Mouse (Mus musculus): ENCODE measurements around the gene Map3k6.

Gene Map3k6

DNA sequence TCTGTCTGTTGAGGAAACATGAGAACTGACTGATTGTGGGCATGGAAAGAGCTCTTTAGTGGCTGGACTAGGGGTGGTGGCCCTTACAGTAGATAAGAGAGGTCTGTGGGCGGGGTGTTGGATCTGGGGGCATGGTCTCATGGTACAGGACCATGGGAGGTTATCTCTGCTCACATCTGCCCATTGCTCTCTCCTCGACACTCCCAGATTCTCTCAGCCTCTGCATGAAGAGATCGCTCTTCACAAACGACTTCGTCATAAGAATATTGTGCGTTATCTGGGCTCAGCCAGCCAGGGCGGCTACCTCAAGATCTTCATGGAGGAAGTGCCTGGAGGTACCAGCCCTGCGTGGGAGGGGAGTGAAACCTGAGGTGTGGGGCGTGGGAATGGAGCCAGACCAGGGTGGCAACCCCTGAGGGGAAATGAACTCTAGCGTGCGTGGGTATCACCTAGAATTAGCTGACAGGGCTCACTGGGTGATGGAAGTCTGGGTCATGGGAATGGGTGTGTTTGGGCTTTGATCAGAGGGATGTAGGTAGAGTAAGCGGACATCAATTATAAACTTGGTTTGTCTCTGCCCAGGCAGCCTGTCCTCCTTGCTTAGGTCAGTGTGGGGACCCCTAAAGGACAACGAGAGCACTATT is 7.3 kb downstream of the Map3k6 start:
- intact Hi-C loops (cut with DNase I), result no loop called here

- intact Hi-C loops (cut with DNase I), result no loop called here
Observed at GRCm38 (mm10) chr4:133250609-133251008, 10.0 kb downstream of the Map3k6 start.

DNA sequence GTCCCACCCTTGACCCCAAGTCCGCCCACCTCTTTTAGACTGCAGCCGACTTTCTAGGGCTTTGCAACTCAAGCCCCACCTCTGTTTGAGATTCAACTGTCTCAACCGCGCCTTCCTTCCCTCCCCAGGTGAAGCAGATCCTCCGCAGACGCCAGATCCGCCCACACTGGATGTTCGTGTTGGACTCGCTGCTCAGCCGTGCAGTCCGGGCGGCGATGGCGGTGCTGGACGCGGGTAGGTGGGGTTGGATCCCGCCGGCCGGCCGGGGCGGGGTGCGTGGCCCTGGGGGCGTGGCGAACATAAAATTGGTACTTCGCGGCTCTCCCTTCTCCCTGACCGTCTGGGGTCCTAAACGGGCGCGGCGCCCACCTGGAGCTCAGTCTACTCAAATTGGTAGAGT is 10.6 kb downstream of the Map3k6 start:
- intact Hi-C loops (cut with DNase I), result no loop called here

DNA sequence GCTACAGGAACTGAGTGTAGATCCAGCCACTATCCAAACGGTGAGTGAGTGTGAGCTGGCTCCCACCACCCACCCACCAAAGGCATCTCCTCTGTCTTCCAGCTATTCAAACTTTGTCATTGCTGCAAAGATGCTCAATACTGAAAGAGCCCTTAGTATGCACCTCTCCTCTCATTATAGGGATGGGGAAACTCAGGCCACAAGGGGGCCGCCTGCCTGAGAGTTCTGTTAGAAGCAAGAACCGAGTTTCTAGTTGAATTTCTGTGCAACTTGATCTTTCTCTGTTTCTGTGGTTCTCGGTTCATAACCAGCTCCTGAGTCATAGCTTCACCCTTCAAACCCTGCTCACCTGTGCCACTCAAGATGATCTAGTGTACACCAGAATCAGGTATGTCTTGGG is 11.5 kb downstream of the Map3k6 start:
- intact Hi-C loops (cut with DNase I), result no loop called here

DNA sequence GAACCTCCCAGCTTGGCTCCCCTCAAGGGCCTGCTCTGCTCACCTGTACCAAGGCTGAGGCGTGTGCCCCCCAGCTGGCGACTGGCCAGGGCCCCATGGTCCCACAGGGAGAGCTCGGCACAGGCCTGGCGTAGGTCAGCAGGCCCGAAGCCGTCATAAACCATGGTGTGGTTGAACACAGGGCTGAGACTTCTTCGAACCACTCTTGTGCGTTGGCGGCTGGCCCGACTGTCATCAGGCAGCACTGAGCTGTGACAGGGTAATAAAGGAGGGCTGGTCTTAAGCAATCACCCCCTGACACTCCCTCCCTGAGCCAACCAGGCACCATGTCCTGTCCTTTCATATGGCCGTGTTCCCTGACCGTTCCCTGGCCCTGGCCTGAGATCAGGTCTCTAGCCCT is 12.8 kb downstream of the Map3k6 start:
- intact Hi-C loops (cut with DNase I), result no loop called here

DNA sequence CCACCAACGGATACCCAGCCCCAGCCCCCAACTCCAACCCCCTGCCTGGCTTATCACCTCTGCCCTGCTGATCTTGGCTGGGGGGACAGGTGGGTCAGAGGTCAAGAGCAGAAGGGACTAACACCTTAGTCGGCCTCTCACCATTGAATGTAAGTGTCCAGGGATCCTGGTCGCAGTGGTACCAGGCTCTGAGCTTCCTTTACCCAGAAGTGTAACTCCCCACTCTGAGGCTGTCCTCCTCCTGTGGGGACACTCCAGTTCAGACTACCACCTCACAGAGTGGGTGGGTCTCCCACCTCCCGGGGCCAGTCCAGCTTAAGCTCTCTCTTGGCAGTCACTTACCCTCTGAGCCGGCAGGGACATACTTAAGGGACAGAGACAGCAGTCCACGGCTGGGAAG is 14.8 kb downstream of the Map3k6 start:
- intact Hi-C loops (cut with DNase I), result no loop called here

DNA sequence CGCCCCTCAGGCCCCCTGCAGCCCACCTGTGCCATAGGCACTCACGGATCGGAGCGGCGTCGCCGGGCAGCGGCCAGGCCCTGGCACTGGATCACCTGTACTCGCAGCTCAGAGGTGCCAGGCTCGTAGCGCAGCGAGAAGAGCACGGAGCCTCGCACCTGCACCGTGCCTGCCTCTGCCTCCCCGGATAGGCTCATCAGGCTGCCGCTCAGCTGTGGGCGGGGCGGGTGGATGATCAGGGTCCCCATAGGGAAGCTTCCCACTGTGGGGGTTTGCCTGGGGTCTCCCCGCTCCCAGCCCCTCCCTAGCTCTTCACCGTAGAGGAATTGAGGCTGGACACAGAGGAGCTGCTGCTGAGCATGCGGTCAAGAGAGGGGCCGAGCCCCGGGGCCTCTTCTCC is 16.2 kb downstream of the Map3k6 start:
- intact Hi-C loops (cut with DNase I), result no loop called here

DNA sequence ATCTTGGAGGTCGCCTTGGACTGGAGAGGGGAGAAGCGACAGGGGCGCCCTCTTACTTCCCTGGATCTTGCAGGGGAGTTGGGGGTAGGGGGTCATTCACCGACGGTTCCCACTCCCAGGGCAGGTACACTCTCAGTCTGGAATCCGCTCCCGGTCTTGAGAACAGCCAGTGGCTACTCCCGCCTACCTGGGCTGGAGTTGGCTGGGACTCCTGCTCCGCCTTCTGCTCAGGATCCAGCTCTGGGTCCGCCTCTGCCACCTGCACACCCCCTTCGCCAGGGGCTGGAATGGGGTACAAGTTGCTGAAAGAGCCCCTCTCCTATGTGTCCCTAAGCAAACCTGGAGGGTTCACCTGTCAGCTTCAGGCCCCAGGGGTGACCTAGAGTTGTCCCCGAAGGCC is 16.6 kb downstream of the Map3k6 start:
- intact Hi-C loops (cut with DNase I), result no loop called here

DNA sequence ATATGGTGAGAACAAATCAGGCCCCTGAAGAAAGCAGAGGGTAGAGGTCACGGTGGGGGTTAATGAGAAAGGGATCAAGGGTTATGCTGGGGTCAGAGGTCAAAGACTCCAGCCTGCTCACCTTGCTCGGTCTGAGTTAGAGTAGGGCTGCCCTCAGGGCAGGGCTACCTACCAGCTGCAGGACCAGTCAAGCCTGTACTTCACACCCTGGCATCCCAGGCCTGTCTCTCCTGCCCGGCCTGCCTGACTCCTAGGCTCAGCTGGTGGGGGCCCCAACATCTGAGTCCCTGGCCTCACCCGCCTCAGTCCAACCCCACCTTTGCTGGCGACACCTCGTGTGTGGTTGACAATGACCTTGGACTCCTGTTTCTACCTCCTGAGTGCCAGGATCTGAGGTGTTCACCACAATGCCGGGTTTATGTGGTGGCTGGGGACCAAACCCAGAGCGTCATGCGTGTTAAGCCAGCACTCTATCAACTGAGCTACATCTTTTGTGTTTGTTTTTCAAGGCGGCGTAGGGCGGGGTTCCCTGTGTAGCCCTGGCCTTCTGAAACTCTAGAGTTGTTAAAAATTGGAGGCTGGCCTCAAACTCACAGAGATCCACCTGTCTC is 17.3 kb downstream of the Map3k6 start:
- intact Hi-C loops (cut with DNase I), result no loop called here

DNA sequence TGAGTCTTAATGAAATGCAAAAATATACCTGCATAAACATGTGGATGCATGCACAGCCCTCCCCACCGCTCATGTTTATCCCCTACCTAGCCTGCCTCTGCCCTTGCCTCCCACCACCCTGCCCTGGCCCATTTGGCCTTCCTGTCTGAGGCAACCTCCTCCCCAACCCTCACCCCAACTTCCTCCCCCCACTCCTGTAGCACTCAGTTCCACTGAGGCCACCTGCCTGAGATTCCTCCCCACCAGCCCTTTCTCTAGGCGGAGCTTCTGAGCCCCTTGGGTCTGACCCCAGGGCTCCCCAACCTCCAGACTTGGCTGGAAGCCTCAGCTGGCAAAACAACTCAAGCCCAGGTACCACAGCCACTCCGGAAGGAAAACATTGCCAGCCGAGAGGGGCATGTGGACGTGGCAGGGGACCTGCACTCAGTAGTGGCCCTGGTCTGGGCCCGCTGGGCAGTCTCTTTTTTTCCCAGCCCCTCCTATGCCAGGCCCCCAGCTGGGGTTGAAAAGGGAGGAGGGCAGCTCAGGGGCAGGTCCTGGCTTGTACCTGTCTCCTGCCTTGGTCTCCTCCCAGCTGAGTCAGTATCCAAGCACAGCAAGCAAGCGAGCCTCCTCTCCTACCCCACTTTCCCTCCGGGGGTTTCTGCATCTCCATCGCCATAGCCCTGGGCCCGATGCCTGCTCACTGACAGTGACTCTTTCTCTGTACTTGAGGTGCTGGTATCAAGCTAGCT is 21.2 kb downstream of the Map3k6 start:
- intact Hi-C loops (cut with DNase I), result no loop called here

- intact Hi-C loops (cut with DNase I), result no loop called here
Observed at GRCm38 (mm10) chr4:133262375-133262765, 21.8 kb downstream of the Map3k6 start.

DNA sequence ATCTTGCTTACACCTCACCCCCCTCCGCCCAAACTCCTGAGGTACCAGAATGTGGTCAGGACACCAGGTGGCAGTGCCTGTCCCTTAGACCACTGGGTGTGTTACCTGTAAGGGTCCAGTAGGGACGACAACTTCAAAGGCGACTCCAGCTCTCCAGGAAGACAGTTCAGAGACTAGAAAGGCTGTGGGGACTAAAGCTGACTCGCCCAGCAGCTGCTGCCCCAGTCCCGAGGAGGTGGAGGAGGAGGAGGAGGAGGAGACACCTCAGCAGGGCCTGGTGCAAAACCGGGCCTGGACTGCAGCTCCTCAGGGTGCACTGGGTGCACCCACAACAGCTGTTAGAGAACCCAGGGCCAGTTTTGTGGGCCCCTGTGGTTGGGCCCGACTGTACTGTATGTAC is 22.3 kb downstream of the Map3k6 start, which contains the start of gene Sytl1:
Sytl1 (minus strand) TSS at position 232 of the 400 bp plus-strand sequence.
- intact Hi-C loops (cut with DNase I), result no loop called here

- intact Hi-C loops (cut with DNase I), result no loop called here
Observed at GRCm38 (mm10) chr4:133263756-133264155, 23.1 kb downstream of the Map3k6 start.

- intact Hi-C loops (cut with DNase I), result no loop called here
Observed at GRCm38 (mm10) chr4:133264559-133264958, 23.9 kb downstream of the Map3k6 start.

DNA sequence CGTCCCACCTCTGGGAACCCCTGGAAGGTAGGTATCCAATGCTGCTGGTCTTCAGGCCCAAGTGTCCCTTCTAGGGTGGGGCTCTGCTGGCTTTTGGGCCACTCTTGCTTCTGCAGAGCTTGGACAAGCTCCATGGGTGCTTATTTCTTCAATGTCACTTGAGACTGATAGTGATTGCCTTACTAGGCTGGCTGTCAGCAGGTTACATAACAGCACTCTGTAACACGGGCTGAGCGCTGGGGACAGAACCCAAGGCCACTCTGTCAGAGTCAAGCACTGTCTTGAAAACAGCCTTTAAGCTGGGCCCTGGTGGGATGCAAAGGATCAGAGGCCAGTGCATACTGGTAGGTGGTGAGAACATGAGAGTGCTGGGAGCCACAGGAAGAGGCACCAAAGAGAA is 24.7 kb downstream of the Map3k6 start:
- intact Hi-C loops (cut with DNase I), result no loop called here

- intact Hi-C loops (cut with DNase I), result no loop called here
Observed at GRCm38 (mm10) chr4:133265759-133266158, 25.1 kb downstream of the Map3k6 start.

- intact Hi-C loops (cut with DNase I), result no loop called here
Observed at GRCm38 (mm10) chr4:133266248-133266880, 25.7 kb downstream of the Map3k6 start.

DNA sequence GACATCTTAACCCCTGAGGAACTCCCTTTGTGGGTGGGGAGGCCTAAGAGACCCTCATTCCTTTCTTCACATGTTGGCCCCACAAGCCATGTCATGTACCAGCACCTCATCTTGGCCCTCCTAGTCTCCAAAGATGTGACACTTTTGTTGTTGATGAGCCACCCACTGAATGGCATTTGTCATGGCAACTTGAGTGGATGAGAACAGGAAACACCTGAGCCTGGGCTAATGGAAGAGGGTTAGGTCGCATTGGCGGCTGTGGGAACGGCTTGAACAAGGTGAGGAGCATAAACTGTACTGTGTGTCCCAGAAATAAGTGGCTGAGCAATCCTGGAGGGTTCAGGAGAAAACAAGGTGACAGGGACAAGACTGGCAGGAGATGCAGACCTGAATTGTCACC is 28.3 kb downstream of the Map3k6 start:
- intact Hi-C loops (cut with DNase I), result no loop called here

DNA sequence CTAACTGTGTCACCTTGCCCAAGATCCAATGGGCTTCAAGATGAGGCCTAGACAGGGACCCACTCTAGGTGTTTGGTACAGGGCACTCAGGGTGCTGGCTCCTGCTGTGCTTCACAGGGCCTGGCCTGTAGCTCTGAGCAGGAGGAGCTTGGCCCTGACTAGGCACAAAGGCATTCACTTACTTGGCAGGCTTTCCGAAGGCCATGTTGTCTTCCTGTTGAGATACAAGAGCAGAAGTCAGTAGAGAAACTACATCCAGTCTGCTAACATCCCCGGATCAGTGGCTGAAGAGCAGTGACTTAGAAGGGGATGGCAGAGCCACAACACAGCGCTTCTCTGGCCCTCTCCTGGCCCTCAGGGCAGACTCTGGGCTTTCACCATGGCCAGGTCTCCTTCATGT is 29.0 kb downstream of the Map3k6 start:
- intact Hi-C loops (cut with DNase I), result no loop called here

DNA sequence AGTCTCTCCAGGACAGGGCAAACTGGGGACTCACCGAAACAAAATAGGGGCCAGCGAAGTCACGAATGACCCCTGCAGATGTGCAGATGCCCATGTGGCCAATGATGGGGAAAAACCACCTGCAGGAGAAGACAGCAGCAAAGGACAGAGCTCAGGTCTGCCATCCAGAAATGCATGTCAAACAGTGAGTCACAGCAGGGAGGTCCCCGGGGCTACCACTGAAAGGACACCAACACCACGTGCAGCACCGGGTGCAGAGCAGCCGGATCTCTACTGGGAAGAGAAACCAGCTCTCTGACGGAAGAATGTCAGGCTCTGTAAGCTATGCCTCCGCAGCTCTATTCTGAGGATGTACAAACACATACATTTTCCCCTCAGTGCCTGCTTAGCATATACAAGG is 30.3 kb downstream of the Map3k6 start:
- intact Hi-C loops (cut with DNase I), result no loop called here

DNA sequence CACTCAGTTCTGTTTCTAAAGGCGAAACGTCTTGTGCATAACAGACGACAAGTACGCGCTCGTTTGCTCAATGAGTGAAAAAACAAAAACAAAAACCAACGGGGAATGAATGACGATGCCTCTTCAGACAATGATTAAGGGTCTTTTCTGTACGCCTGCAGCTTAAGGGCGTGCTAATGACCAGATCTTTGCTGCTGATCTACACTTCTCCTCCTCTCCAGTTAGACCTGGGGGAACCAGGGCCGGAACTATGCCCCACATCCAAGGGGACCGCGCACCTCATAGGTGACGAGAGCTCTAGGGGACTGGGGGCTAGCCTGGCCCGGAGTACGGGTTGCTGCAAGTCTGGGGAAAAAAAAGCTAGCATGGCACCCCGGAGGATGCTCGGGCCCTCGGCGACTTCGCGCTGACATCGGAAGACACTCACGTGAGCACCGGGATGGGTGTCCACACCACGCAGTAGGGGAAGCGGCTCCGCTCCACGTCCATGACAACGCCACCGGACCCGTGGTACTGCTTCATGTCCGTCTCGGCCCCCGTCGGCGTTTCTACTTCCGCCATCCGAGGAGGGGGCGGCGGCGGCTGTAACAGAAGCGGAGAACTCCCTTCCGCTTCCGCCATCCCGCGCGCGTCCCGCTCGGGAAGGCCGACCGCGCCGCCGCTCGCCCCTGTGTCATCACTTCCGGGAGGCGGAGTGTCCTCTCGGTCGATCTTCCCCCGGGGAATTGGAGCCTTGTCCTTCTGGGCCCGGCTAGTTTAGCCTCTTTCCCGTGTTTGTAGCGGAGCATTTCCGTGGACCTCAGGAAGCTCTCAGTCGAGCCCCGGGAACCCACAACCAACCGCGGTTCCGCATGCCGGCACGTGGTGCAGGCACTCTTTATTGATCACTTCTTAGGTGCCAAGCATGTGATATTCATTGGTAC is 36.7 kb downstream of the Map3k6 start, which contains the start of gene Tmem222:
Tmem222 (minus strand) TSS at position 689 of the 923 bp plus-strand sequence.
- intact Hi-C loops (cut with DNase I), result loop anchor here (5.0 kb wide), 1 partner anchor 35 kb away; the partner anchor contains the start of gene Map3k6

Data from adrenal gland (tissue).